Mouse (Mus musculus) embryo, embryonic 11.5 days (tissue): ENCODE measurements around the gene Ehd4.

Experiments
- DNase-seq: peaks from one replicate; pipeline ENCODE4 v3.0.0-alpha.2; 2012; ENCODE audit warnings: low read depth, low spot score

Ehd4 gene

GRCm38 (mm10) chr2:120111172-120111571, 43.2 kb downstream of the Ehd4 start:
- no peak for DNase-seq

DNA sequence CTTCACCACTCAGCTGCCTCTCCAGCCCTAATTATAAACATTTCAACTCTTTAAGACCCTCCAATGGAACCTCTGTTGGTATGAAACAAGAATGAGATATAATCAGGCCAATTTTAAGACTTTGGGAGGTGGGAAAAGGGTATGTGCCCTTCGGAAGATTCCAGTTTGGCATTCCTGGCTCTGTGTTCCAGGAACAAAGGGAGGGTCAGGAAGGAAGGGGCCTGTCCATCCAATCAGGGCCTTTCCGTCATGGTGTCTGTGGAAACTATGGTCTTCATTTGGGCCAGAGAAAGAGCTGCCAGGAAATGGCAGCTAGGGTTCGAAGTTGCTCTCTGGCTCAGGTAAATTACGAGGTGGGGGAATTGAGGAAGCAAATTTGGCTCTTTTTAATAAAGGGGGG, 46.3 kb downstream of the Ehd4 start:
- no peak for DNase-seq

- no peak for DNase-seq
These were observed 47.0 kb downstream of the Ehd4 start for GRCm38 (mm10) chr2:120107446-120107845.

- no peak for DNase-seq
These were observed 47.9 kb downstream of the Ehd4 start for GRCm38 (mm10) chr2:120106397-120106973.

DNA sequence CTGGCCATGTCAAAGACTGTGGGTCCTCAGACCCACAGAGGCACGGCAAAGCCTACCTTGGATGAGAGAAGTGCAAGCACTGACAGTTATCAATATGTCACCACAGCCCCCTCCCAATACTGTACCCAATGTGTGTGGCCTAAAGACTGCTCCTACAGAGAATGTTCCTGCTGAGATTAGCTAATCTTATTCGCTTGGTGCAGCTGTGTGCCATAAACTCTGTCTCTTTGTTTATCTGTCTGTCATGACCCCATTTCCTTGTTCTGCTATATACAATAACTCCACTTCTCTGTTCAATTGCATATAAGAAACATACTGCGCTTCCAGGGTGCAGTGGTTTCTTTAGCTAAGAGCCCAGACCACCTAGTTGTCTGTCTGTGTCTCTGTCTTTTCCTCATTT, 48.5 kb downstream of the Ehd4 start:
- DNase-seq = no peak

GRCm38 (mm10) chr2:120102881-120103280, 51.5 kb downstream of the Ehd4 start:
- no peak for DNase-seq

DNA sequence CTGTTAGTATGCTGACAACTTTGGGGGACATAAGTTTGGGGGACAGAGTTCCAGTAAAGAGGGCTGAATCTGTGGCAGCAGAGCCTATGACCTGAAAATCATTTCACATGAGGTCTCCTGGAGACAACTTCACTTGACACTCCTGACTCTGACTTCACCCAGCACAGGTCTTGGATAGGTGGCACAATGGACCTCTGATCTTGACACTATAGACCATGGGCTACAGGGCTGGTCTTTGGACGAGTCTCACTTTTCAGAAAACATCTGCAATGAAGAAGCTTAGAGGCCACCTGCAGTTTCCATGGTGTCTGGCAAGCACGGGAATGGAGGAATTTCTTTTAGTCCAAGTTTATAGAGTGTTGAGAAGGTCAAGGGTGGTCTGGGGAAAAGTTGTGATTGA, 52.0 kb downstream of the Ehd4 start:
- no peak for DNase-seq

DNA sequence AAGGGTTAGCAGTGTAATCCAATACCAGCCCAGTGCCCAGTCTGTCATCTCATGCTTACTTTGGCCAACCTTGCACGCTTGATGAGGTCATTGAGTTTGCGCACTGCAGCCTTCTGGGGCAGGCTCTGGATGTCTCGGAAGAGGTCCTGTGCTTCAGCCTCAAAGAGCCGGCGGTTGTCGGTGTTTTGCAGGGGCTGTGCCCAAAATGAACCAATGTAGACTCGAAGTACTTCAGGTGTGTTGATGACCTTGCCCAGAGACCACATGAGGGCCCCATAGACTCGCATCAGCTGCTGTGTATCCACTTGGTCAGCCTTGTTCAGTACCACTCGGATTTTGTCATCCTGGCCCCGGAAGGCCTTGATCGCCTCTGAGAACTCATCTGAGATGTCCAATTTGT, 52.4 kb downstream of the Ehd4 start:
- no peak for DNase-seq

DNA sequence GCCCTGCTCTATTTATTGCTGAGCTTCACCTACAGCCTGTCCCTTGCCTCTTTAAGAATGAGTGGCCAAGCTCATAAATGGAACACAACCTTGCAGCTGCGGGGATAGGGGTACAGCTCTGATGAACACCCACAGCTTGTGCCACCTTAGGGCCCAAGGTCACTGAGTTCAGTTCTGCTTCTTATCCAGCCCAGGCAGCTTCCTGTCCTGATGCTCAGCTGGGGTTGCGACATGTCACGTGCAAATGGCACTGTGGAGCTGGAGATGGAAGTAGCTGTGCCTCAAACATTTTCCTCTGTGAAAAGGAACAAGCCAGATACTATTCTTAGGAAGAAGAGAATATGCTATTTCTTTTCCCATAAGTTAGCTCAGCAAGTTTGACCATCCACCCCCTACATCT, 54.5 kb downstream of the Ehd4 start:
- no peak for DNase-seq

DNA sequence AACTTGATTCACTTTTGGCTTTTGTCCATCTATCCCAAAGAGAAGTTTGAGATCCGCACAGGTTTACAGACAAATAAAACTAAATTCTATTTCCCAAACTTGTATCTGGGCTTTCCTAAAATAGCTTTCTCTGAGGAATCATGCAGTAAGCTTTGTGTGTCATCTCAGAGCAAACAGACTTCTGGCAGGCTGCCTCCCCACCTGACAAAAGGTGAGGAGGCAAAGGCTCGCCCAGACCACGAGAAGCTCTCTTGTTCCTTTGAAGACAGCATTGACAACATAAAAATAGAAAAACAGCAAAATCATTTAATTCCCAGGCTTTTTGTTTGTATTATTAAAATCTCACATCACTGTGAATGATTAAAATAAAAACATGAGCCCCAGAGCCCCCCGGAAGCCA, 55.1 kb downstream of the Ehd4 start:
- DNase-seq = no peak

DNA sequence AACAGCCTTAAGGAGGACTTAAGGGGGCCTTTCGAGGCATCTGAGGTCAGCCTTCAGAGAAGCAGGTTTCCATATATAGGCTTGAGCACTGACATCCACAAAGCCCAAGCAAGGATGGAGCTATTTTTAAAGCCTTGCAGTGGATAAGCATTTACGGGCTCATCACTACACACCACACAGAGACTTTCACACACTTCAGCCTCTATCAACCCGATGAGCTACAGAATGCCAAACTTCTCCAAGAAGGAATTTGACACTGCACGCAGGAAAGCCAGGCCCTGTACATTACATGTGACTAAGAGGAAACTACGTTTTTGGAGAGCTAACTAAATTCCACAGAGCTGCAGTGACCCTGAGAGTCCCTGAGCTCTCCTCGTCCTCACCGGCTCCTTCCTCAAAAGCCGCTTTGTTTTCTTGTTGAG, 55.6 kb downstream of the Ehd4 start:
- DNase-seq = no peak

DNA sequence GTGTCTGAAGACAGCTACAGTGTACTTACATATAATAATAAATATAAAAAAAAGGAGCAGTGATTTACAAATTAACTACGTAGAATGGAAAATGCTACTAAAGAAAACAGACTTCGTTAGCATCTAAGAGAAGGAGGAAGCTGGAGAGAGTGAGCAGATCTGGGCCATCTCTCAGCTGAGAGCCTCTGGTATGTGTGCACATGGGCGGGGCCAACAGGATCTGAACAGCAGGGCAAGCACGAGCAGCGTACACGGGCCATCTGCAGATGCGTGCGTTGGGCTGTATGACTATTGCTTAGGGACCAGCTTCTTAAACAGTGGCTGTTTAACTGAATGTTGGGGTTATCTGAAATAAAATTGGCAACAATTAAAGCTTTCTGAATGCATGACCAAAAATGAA, 56.5 kb downstream of the Ehd4 start:
- no peak for DNase-seq

- DNase-seq = no peak
These were observed 57.7 kb downstream of the Ehd4 start for GRCm38 (mm10) chr2:120096711-120097110.

- DNase-seq = no peak
These were observed 58.2 kb downstream of the Ehd4 start for GRCm38 (mm10) chr2:120096191-120096590.

DNA sequence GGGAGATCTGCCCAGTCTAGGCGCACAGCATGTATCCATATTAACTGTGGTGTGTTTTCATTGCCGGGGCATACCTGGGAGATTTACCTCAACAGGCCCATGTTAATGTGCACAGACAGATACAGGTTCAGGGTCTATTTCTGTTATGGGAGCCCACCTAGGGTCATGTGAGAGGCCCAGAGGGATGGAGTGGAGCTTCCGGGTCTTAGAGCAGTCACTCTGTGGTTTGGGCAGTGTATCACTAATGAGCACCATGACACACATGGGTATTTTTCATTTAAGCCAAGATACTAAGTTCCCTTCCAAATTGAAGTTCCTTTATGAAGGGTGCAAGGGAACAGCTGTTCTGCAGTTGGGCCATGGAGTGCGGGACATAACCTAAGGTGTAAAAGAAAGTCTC, 59.2 kb downstream of the Ehd4 start:
- DNase-seq = no peak

DNA sequence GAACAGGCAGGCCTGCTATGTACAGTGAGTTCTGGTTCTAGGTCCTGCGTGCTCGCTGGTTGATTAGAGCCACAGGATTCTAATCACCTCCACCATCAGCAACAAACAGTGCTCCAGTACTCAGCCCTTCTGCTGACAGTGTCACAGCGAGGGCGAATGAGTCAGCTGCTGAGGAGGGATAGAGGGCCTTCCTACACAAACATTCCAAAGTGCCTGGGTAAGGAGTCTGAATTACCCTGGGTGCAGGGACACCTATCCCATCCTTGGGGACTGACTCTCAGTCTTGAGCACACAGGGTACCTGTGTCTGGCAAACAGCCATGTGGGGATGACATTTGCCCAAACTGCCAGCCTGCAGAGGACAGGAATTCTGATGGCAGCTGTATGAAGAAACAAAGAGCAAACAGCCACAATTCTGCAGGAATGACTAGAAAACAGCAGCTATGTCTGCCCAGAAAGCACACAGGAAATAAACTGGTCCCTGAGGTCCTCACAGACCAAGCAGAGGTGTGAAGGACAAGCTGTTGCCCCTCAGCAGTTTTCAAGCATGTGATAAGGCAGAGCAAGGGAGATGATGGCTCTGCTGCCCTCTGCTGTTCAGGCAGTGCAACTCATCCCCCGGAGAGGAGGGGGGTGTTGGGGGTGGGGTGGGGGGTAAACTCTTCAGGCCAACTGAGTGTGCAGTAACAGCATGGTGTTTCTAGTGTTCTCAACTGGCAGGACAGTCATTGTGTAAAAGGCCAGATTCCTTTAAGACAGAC, 60.6 kb downstream of the Ehd4 start:
- peak; percentile 24 for DNase-seq

- DNase-seq = no peak
These were observed 63.4 kb downstream of the Ehd4 start for GRCm38 (mm10) chr2:120090979-120091378.

DNA sequence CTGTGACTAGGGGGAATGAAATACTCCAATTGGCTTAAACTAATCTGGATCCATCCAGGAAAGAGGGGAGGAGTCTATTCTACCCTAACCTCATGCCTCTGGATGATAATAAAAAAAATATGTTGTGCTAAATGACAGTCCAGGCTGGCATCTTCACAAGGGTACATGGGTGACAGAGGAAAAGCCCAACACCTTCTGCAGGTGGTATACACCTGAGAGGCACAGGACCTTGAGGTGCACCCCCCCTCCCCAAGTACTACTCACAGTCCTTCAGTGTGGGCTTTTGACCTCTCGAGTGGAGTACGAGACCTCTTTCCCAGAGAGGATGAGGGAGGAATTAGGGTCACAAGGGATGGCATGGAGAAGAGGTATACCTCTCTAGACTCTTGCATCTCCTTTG, 66.5 kb downstream of the Ehd4 start:
- DNase-seq = no peak

- no peak for DNase-seq
These were observed 67.0 kb downstream of the Ehd4 start for GRCm38 (mm10) chr2:120087391-120087790.

GRCm38 (mm10) chr2:120086038-120086437, 68.4 kb downstream of the Ehd4 start:
- DNase-seq = no peak

- no peak for DNase-seq
These were observed 69.6 kb downstream of the Ehd4 start for GRCm38 (mm10) chr2:120084593-120085361.

DNA sequence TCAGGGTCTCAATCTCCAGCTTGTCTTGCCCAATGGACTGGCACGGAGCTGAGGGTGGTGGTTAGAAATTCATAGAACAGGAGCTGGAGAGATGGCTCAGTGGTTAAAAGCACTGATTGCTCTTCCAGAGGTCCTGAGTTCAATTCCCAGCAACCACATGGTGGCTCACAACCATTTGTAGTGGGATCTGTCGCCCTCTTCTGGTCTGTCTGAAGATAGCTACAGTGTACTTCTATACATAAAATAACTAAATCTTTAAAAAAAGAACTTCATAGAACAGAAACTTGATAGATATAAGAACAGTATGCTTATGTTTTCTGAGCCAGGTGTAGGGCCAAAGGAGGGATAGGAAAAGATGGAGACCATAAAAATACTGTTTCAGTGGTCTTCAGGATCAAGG, 72.0 kb downstream of the Ehd4 start:
- no peak for DNase-seq
